Mouse (Mus musculus): Measurements from ENCODE around the gene Gm5294. TPM values are rescaled to one million over a fixed set of nuclear protein-coding genes. Genes with fewer than 3 reads are reported as not detected.

Gm5294 gene
- not detected in 3 replicates for total RNA-seq (2017)

GRCm38 (mm10) chr5:138819780-138820179 is at the start of gene Gm5294:
TSS of gene Gm5294 (plus strand) at chr5:138820080.
- no peak for ATAC-seq (replicated peaks; ENCODE audit: insufficient number of reproducible peaks, low FRiP score, low TSS enrichment, poor library complexity, severe bottlenecking)

DNA sequence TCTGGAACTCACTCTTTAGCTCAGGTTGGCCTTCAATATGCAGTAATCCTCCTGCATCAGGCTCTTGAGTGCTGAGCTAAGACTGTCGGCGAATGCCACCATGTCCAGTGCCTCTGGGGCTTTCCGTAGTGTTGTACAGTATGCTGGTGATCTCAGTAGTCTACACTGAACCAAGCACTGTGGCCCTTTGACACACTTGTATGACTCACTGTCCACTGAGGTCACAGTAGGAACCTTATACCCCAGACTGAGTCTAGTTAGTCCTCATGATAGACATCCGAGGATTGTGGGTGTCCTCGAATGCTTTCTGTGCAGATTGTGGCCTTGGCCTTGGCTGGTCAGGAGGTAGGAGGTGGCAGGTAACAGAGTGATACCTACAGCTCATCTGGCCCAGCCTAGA is 44.8 kb upstream of the Gm5294 start:
- no peak; the same call in 1 of the 2 replicates for ATAC-seq (replicated peaks; ENCODE audit: insufficient number of reproducible peaks, low FRiP score, low TSS enrichment, poor library complexity, severe bottlenecking)

GRCm38 (mm10) chr5:138776346-138776745 is 43.5 kb upstream of the Gm5294 start:
- ATAC-seq (replicated peaks; ENCODE audit: insufficient number of reproducible peaks, low FRiP score, low TSS enrichment, poor library complexity, severe bottlenecking): no peak

DNA sequence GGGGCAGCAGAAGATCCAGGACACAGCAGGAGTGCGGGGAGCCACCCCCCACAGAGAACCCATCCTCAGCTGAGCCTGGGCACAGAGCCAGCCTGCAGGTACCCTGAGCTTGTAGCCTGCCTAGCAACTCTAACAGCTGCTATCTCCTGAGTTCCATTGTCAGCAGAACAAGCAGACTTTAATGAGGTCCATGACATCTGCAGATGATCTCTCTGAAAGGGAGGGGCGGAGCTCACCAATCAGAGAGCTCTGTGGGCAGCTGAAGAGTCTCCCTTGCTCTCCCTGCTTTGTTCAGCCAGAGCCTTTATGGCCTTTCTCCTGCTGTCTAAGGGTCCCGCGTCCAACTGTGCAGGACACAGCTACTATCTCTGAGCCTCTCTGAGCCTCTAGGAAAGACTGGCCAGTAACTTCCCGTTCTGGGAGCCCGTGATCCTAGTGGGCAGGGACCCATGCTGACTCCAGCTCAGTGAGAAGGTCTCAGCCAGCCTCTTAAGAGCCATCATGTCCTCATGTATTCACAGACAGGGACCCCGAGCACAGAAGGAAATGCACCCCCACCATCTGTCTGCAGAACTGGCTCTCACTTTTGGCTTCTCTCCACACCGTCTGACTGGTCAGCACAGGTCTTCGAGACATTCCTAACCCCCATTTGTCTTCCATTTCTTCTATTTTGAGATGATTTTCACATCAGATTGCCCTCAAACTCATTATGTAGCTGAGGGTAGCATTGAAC is 41.0 kb upstream of the Gm5294 start:
- no peak for ATAC-seq (replicated peaks; ENCODE audit: insufficient number of reproducible peaks, low FRiP score, low TSS enrichment, poor library complexity, severe bottlenecking)

- ATAC-seq (replicated peaks; ENCODE audit: insufficient number of reproducible peaks, low FRiP score, low TSS enrichment, poor library complexity, severe bottlenecking): no peak
These were observed 40.2 kb upstream of the Gm5294 start for GRCm38 (mm10) chr5:138779655-138780054.

GRCm38 (mm10) chr5:138782697-138783096 is 37.2 kb upstream of the Gm5294 start:
- no peak for ATAC-seq (replicated peaks; ENCODE audit: insufficient number of reproducible peaks, low FRiP score, low TSS enrichment, poor library complexity, severe bottlenecking)

DNA sequence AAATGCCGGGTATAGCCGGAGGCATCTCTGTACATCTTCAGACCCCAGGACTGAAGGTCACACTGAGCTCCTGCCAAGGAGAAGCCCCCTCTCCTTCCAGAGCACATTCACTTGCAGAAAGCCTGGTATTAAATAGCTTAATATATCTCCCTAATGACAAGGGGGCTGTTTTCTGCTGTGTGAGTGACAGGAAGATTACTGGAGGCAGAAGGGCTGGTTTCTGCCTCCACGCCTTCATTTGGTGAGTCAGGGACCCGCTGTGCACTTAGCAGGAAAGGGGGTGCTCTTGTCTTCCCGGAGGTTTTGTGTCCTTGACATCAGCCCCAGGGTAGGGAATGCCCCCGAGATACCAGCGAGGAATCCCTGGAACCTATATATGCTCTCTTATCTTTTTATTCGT is 36.7 kb upstream of the Gm5294 start:
- no peak for ATAC-seq (replicated peaks; ENCODE audit: insufficient number of reproducible peaks, low FRiP score, low TSS enrichment, poor library complexity, severe bottlenecking)

GRCm38 (mm10) chr5:138785986-138786515 is 33.8 kb upstream of the Gm5294 start:
- no peak for ATAC-seq (replicated peaks; ENCODE audit: insufficient number of reproducible peaks, low FRiP score, low TSS enrichment, poor library complexity, severe bottlenecking)

DNA sequence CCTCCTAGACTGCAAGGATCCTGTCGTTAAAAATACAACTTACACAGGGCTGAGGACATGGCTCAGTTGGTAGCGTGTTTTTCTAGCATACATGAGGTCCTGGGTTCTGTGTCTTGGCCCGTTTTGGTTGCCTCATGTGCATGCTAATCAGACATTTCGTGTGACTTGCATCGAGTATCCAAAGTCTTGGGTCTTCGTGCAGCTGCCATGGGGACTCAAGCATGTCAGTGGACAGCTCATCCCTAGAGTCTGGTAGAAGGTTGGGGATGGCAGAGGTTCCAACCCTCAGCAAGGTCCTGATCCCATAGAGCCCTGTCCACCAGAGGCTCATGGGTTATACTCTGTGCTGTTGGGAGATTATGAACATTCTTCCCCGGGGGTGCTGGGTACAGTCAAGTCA is 32.2 kb upstream of the Gm5294 start:
- no peak for ATAC-seq (replicated peaks; ENCODE audit: insufficient number of reproducible peaks, low FRiP score, low TSS enrichment, poor library complexity, severe bottlenecking)

DNA sequence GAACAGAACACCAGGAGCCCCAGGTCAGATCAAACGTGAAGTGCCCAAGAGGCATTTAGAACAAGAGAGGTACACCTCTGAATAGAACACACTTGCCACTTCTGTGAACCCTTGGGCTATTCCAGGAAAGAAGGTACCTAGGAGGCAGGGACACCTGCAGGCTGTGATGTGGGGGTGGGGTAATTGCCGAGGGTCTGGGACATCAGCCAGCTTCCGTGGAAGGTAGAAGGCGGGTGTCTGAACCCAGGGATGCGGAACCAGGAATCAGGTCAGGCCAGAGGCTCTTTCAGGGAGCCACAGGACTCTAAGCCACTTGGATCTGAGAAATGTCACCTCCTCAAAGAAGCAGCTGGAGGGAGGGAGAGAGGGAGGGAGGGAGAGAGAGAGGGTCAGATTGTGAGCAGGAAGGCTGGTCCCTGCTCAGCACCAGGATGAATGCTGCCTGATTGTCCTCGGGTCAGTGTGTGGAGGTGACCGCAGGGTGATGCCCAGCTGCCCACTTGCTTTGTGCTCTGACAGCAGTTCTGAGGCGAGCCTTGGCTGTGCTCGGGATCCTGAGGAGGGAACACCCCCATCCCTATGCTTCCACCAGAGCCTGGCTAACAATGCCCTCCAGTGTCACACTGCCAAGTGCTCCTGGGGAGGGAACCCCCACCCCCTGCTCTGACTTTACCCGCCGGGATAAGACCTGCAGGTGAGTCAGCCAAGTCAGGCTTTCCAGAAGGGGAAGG is 31.2 kb upstream of the Gm5294 start:
- no peak for ATAC-seq (replicated peaks; ENCODE audit: insufficient number of reproducible peaks, low FRiP score, low TSS enrichment, poor library complexity, severe bottlenecking)

DNA sequence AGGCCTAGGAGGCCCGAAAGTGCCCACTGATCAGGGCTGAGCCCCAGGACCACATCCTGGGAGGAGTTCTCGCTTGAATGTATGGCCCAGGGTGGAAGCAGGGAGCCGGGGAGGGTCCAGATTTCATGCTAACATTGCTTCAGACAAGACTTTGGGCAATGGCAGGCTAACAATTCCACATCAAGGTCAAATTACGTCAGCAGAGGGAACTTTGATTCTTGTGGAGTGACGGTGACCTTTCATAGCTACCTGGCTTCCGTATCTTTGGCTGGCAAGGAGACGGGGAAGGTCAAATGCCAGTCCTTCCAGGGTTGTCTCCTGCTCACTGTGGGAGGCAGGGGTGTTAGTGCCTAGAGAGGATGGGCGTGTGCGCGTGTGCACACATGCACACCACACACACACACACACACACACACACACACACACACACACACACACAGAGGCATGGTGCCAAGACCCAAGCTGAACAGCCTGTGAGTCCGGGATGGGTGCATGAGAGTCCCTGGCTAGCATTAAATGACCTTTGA is 28.9 kb upstream of the Gm5294 start:
- ATAC-seq (replicated peaks; ENCODE audit: insufficient number of reproducible peaks, low FRiP score, low TSS enrichment, poor library complexity, severe bottlenecking): no peak

- ATAC-seq (replicated peaks; ENCODE audit: insufficient number of reproducible peaks, low FRiP score, low TSS enrichment, poor library complexity, severe bottlenecking): no peak
These were observed 18.2 kb upstream of the Gm5294 start for GRCm38 (mm10) chr5:138801588-138802116.

DNA sequence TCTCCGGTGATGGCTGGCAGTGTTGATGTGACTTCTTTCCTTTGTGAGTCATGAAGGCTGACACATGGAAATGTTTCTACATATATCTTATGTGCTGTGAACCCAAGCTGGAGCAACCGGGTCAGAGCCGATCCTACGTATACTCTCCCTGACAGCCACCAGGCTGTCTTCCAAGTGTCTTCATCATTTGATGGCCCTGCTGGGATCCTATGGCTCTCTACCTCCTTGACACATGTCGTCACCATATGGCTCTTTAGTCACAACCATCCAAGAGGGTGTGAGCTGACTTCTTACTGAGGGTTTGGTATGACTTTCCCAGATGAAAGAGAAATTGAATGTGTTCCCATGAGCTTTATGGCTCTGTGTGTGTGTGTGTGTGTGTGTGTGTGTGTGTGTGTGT is 15.6 kb upstream of the Gm5294 start:
- no peak for ATAC-seq (replicated peaks; ENCODE audit: insufficient number of reproducible peaks, low FRiP score, low TSS enrichment, poor library complexity, severe bottlenecking)

DNA sequence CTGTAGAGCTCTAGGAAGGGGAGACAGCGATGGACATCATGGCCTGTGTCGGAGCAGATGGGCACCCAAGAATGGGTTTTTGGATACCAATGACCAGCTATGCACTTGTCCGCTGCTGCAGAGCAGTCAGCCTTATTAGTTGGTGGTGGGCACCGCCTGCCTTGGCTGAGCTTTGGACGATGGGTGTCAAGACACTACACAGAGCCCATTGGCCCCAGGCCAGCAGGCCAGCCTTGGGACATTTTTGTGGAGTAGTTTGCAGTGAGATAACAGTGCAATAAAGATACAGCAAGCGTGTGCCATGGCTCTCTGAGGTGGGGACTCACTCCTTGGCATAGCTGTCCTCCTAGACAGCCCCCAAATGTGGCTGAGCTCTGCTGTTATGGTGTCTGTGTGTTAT is 10.1 kb upstream of the Gm5294 start:
- ATAC-seq (replicated peaks; ENCODE audit: insufficient number of reproducible peaks, low FRiP score, low TSS enrichment, poor library complexity, severe bottlenecking): no peak

DNA sequence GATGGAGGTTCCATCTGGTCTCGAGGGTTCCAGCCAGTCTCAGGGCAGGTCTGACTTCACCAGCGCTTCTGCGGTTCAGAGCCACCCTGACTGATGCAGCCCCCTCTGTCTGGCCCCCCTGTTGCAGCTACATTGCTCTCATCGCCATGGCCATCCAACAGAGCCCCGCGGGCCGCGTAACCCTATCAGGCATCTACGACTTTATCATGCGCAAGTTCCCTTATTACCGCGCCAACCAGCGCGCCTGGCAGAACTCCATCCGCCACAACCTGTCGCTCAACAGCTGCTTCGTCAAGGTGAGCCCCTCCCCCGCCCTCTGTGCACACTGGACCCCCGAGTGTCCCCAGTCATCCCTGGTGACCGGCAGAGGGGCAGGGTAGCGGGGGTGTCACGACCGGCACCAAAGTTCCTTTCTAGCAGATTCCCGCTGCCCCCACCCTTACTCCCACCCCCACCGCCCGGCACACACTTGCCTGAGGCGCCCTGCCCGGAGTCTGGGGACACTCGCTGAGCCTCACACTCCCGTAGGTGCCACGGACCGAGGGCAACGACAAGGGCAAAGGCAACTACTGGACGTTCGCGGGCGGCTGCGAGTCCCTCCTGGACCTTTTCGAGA is 945 bp downstream of the Gm5294 start:
- ATAC-seq (replicated peaks; ENCODE audit: insufficient number of reproducible peaks, low FRiP score, low TSS enrichment, poor library complexity, severe bottlenecking): no peak

GRCm38 (mm10) chr5:138825090-138825489 is 5.2 kb downstream of the Gm5294 start:
- ATAC-seq (replicated peaks; ENCODE audit: insufficient number of reproducible peaks, low FRiP score, low TSS enrichment, poor library complexity, severe bottlenecking): no peak

DNA sequence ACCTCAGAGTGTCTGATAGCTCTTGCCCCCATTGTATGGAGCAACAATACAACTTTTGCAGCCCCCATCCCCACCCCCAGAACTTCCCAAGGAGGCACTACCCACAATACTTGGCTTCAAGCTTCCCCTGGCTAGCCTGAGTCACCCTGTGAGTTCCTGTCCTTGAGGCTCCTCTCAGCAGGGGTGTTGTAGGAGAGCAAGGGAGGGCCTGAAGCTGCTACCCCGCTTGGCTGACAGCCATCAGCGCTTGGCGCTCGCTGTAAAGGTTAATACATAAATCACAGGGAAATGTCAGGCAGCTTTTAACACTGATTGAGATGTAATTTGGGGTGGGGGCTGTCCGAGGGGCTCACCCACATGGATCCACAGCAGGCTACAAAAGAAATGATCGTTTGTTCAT is 13.5 kb downstream of the Gm5294 start:
- ATAC-seq (replicated peaks; ENCODE audit: insufficient number of reproducible peaks, low FRiP score, low TSS enrichment, poor library complexity, severe bottlenecking): 0 out of 2 replicates have a peak, but pooled peaks have one; percentile 55

GRCm38 (mm10) chr5:138834910-138835309 is 15.0 kb downstream of the Gm5294 start:
- ATAC-seq (replicated peaks; ENCODE audit: insufficient number of reproducible peaks, low FRiP score, low TSS enrichment, poor library complexity, severe bottlenecking): no peak

DNA sequence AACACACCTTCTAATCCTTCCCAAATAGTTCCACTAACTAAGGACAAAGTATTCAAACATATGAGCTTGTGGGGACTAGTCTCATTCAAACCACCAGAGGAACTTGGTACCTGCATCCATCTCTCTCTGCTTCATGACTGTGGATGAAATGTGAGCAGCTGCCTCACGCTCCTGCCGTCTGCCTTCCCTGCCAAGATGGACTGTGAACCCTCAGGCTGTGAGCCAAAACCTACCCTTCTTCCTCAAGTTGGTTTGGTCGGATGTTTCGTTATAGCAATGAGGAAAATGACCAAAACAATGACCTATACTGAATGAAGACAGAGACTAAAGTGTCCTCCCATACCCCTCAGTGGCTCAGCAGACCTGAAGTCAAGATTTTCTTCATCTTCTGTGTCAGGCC is 21.1 kb downstream of the Gm5294 start:
- ATAC-seq (replicated peaks; ENCODE audit: insufficient number of reproducible peaks, low FRiP score, low TSS enrichment, poor library complexity, severe bottlenecking): no peak

All from monocyte, adult 5-6 weeks (primary cell).